Mouse (Mus musculus) gonadal fat pad, adult 2 months (tissue): Measurements from ENCODE around the gene Rexo1. TPM values are rescaled to one million over a fixed set of nuclear protein-coding genes. Genes with fewer than 3 reads are reported as not detected.

ENCODE experiments used
- DNase-seq: peaks from one replicate; pipeline ENCODE4 v3.0.0-alpha.2; 2012; ENCODE audit warnings: low read depth
- polyA plus RNA-seq: library from polyadenylated mRNA; depleted of rRNA; stranded (reverse); fragments of >200 nt; gene quantifications from 2 replicates; pipeline ENCODE4 v1.2.3, GENCODE M21; 2012

Gene Rexo1
- polyA plus RNA-seq, 1 experiment: 36.9 TPM

- DNase-seq: no peak
Observed at GRCm38 (mm10) chr10:80553997-80554396, 7.4 kb downstream of the Rexo1 start.

DNA sequence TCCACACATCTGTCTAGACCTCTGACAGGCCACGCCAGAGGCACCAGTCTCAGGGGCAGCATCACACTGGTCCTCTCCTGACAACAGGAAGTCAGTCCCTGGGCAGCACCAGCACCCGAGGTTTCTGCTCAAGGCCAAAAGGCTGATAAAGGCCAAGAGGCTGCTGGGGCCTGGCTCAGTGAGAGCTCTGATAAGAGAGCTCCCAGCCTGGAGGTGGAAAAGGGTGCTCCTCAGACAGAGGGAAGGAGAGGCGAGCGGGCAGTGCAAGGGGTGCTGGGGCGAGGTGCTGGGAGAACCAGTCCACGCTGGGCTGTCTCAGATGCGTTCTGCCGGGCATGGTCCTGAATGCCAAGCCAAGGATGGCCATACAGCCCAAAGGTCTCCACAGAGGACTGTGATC lies 7.8 kb downstream of the Rexo1 start:
- no peak for DNase-seq

DNA sequence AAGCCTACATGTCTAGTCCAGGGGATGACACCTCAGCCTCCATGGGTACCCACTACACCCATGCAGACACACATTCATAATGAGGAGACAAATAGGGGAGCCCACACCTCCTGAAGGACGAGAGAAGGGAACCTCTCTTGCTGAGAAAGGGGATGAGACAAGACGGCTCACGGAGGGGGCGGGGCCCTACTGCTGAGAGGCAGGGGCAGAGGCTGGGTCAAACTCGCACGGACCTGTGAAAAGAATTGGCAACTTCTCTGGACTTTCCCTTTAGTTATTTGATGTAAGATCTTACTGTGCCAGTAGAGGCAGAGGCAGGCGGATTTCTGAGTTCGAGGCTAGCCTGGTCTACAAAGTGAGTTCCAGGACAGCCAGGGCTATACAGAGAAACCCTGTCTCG lies 9.0 kb downstream of the Rexo1 start:
- DNase-seq: no peak

- no peak for DNase-seq
Observed at GRCm38 (mm10) chr10:80549279-80549678, 12.1 kb downstream of the Rexo1 start.

DNA sequence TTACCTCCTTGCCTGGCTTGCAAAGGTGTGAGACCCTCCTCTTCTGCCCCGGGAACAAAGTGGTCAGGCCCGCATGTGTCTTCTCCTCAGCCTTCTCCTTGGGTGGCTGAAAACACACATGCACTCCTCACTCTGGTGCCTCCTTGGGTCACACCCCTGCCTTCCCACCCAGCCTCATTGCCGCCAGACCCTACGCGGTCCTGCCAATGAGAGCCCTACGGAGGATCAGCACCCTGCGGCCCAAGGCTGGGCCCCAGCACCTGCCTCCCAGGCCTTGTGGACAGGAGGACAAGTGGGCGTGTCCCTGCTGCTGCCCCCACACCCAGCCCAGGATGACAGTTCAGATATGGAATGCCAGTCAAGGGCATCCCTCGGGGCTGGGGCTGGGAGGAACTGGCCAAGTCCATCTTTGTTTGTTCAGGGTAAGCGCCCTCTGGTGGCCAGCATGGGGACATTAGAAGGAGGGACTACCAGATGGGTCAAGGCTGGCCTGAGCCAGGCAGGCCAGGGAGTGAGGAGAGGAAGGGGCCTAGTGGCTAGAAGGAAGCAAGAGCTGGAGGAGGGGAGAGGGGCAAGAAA lies 12.8 kb downstream of the Rexo1 start:
- DNase-seq: no peak

- no peak for DNase-seq
Observed at GRCm38 (mm10) chr10:80547539-80547938, 13.8 kb downstream of the Rexo1 start.

GRCm38 (mm10) chr10:80546945-80547344 lies 14.4 kb downstream of the Rexo1 start:
- DNase-seq: no peak

DNA sequence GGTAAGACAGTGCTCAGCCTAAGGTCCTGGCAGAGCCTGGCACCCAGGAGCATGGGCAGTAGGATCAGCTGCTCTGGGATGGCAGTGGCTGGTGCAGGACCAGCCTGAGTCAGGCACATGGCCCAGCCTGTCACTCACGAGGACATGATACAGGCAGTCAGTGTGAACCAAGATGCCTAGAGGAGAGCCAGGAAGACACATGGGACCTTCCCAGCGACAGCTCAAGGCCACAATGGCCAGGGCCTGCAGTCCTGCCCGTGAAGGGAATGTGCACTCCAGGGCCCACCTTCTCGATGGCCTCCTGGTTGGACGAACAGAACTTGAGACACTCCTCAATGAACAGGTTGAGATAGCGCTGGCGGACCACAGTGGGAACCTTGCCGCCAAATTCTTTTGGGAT lies 15.8 kb downstream of the Rexo1 start:
- no peak for DNase-seq

- no peak for DNase-seq
Observed at GRCm38 (mm10) chr10:80543873-80544272, 17.5 kb downstream of the Rexo1 start.

DNA sequence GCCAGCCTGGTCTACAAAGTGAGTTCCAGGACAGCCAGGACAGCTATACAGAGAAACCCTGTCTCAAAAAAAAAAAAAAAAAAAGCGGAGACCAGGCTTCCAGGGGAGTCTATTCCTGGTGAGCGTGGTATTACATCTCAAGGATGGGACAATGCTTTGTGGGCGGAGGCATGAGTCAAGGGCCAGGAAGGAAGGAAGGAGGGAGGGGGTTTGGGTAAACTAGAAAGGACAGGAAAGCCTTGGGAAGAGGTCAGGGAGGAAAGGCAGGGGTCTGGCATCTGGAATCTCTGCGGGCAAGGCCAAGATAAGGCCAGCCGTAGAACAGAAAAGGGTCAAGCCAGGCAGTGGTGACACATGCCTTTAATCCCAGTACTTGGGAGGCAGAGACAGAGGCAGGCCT lies 21.9 kb downstream of the Rexo1 start:
- DNase-seq: no peak

DNA sequence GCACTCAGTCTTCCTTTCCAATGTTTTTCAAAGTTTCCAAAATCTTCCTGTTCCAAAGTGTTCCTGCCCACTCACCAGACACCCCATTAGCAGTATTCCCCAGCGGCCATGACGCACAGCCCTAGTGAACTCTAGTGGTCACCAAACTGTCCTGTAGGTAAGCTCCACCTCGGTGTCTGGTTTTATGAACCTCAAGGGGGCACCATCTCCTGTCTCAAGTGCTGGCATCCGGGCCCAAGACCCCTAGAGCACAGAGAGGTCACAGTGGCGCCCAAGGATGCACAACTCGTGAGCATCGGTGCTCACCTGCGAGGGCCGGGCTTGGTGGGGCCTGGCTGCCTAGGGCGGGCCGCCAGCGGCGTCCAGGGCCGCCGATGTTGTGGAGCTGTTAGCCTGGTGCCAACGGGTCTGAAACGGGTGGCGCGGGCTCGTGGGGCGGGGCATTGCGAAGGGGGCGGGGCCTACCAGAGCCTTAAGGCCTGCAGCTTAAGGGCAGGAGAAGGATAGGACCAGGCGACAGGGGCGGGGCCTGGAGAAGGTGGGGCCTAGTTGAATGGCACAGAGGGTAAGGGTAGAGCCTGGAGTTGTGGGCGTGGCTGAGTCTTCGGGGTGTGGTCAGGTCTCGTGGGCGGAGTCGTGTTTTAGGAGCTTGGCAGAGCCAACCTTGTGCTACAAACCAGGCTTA lies 22.5 kb downstream of the Rexo1 start, which contains the start of gene Atp8b3:
TSS of gene Atp8b3 (minus strand) at position 415 of the 685 bp plus-strand sequence.
- peak; percentile 37 for DNase-seq

DNA sequence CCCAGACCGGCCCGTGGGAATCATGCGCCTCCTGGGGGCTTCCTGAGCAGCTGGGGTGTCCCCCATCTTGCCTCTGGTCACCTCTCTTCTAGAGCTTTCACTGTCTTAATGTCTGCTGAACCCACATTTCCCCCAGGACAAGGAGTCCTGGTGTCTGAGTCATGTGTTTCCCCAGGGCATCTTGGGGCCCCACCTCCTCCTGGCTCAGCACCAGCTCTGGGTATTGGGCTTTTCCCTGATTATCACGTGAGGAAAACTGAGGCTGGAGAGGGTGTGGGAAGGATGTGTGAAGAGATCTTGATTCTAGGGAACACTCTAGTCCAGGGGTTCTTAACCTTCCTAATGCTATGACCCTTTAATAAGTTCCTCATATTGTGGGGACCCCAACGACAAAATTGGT lies 23.2 kb downstream of the Rexo1 start:
- no peak for DNase-seq

- no peak for DNase-seq
Observed at GRCm38 (mm10) chr10:80535711-80536110, 25.6 kb downstream of the Rexo1 start.

GRCm38 (mm10) chr10:80535071-80535470 lies 26.3 kb downstream of the Rexo1 start:
- no peak for DNase-seq

DNA sequence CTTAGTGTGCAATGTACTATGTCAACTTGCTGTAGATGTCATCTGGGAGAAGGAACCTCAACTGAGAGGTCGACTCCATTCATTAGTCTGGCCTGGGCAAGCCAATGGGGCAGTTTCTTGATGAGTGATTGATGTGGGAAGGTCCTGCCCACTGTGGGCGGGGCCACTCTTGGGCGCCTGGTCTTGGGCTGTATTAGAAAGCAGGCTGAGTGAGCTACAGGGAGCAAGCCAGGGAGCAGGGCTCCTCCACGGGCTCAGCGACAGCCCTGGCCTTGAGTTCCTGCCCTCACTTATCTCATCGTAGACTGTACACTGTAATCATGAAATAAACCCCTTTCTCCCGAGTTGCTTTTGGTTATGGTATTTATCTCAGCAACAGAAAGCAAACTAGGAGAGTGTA lies 27.7 kb downstream of the Rexo1 start:
- DNase-seq: no peak

DNA sequence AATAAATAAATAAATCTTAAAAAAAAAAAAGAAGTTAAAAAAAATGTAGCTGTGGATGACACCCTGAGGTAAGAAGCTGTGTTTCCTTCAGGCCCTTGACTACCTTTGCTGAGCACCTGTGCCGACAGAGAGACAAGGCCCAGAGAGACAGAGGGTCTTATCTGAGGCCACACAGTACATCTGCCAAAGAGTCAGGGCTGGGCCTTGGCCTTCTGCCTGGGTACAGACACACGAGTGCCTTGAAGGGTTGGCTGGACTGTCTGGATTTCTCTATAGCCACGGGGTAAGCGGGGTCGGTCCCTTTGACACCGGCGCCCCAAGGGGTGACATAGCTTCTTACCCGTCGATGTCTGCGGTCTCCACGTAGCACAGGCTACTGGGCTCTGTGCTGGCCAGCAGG lies 28.6 kb downstream of the Rexo1 start:
- DNase-seq: no peak

- no peak for DNase-seq
Observed at GRCm38 (mm10) chr10:80526172-80526571, 35.2 kb downstream of the Rexo1 start.

DNA sequence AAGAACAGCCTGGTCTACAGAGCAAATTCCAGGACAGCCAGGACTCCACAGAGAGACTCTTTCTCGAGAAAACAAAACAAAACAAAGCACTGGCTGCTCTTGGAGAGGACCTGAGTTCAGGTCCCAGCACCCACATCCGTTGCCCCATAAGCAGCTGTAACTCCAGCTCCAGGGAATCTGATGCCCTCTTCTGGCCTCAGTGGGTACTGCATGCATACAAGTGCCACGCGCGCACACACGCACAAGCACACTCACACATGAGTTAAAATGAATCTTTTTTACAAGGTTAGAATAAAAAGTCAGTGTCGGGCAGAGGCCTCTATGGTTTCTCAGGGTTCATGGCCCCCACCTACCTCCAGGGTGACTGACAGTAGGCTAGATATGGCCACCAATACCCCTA lies 38.1 kb downstream of the Rexo1 start:
- DNase-seq: no peak

GRCm38 (mm10) chr10:80519287-80519686 lies 42.1 kb downstream of the Rexo1 start:
- DNase-seq: no peak

DNA sequence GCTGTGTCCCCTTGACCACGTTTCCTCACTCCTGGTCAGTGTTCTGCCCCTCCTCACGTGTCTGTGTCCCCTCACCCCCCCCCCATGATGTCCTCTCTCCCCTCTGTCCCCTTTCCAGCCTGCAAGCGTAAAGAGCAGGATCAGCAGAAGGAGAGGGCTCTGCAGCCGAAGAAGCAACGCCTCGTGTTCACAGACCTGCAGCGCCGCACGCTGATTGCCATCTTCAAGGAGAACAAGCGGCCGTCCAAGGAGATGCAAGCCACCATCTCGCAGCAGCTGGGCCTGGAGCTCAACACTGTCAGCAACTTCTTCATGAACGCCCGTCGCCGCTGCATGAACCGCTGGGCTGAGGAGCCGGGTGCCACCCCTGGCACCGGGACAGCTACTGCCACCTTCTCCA lies 47.6 kb downstream of the Rexo1 start:
- no peak for DNase-seq

- no peak for DNase-seq
Observed at GRCm38 (mm10) chr10:80510273-80510660, 51.1 kb downstream of the Rexo1 start.

- no peak for DNase-seq
Observed at GRCm38 (mm10) chr10:80509412-80510272, 51.7 kb downstream of the Rexo1 start.

- DNase-seq: no peak
Observed at GRCm38 (mm10) chr10:80506222-80506621, 55.1 kb downstream of the Rexo1 start.
